Mouse (Mus musculus) hindbrain, embryonic 16.5 days (tissue): ENCODE results near the gene Islr. TPM values are rescaled to one million over a fixed set of nuclear protein-coding genes. Genes with fewer than 3 reads are reported as not detected.
A peak's percentile ranks its signal among the peaks of the same experiment; 100 is the strongest.

Source experiments
- ATAC-seq: fragments of 200-750 bp; cut with Nextera tagmentation; 2 replicates; pipeline ENCODE4 v1.8.0; 2017; ENCODE audit warnings: moderate TSS enrichment, moderate library complexity
- H3K27ac ChIP-seq: fragments of 300-500 bp; sonication (generic); 2 replicates; pipeline ENCODE4 v1.5.1; 2014; ENCODE audit warnings: low read depth, mild to moderate bottlenecking, control low read depth, low read length, moderate library complexity
- H3K27me3 ChIP-seq: fragments of 300-500 bp; sonication (generic); replicated peaks from 2 replicates; pipeline ENCODE4 v1.6.1; 2014; ENCODE audit warnings: low read length; ENCODE audit not compliant: control insufficient read depth, insufficient read depth
- H3K36me3 ChIP-seq: fragments of 300-500 bp; sonication (generic); 2 replicates; pipeline ENCODE4 v1.6.1; 2014; ENCODE audit warnings: mild to moderate bottlenecking, low read length, moderate library complexity, mixed read lengths; ENCODE audit not compliant: control insufficient read depth, insufficient read depth
- H3K4me1 ChIP-seq: fragments of 300-500 bp; sonication (generic); 2 replicates; pipeline ENCODE4 v1.6.1; 2014; ENCODE audit warnings: low read depth, low read length; ENCODE audit not compliant: control insufficient read depth, insufficient read depth
- H3K4me2 ChIP-seq: fragments of 300-500 bp; sonication (generic); 2 replicates; pipeline ENCODE4 v1.6.1; 2014; ENCODE audit warnings: mild to moderate bottlenecking, low read length, control low read depth, moderate library complexity
- H3K4me3 ChIP-seq: fragments of 300-500 bp; sonication (generic); 2 replicates; pipeline ENCODE4 v1.5.1; 2014; ENCODE audit warnings: mild to moderate bottlenecking, low read length, control low read depth, moderate library complexity
- H3K9ac ChIP-seq: fragments of 300-500 bp; sonication (generic); 2 replicates; pipeline ENCODE4 v1.6.1; 2014; ENCODE audit warnings: low read depth, mild to moderate bottlenecking, control low read depth, low read length, moderate library complexity
- H3K9me3 ChIP-seq: fragments of 300-500 bp; sonication (generic); 2 replicates; pipeline ENCODE4 v1.6.1; 2014; ENCODE audit warnings: mild to moderate bottlenecking, low read length, moderate library complexity; ENCODE audit not compliant: control insufficient read depth
- WGBS: fragments of 180-500 bp; shearing (Covaris S2); extraction: QIAGEN DNeasy Blood & Tissue Kit; methylation state at CpG from one replicate; pipeline ENCODE4 v1.1.7; 2014; 5-methylcytosine and 5-hydroxymethylcytosine counted together
- polyA plus RNA-seq: library from polyadenylated mRNA; unstranded; fragments of >200 nt; fragmentation: Nextera tagmentation; extraction: Ambion mirVana; gene quantifications from 2 replicates; pipeline ENCODE4 v1.2.1, GENCODE M21; 2015

Islr gene
- polyA plus RNA-seq, 1 experiment from 2014 or later, result 40.4 TPM

DNA sequence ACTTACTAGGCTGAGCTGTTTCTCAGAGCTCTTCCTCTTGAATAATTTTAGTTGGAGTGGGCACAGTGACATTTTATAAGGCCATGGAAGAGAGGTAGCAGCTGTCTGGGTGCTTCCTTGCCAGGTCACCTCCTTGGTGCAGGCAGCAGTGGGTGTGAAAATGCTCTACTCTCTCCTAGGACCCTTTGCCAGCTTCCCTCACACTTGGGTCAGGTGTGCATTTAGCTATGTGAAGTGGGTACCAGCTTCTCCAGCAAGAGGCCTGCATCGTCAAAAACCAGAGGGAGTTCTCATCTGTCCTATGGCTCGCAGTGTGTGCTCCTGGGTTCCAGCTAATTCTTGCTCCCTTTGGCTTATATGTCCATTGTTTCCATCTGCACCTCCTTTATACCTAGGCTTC, 24.7 kb downstream of the Islr start:
- 71% methylated on average over 2 of the region's 2 CpGs for WGBS
- Histone ChIP-seq H3K36me3 (no peaks in the 10 kb centered on the region), H3K4me2 (no peak overlapping the region), H3K9ac (no peak overlapping the region), H3K9me3 (no peaks in the 10 kb centered on the region), H3K4me1 (no peaks in the 10 kb centered on the region), H3K27ac (no peak overlapping the region), H3K4me3 (no peak overlapping the region), H3K27me3 (no peaks in the 10 kb centered on the region)
- ATAC-seq, result no peak

GRCm38 (mm10) chr9:58177165-58177564, 26.9 kb downstream of the Islr start:
- H3K4me2 ChIP-seq, result no peak overlapping the region
- H3K9me3 ChIP-seq, result no peaks in the 10 kb centered on the region
- no peaks in the 10 kb centered on the region for H3K36me3 ChIP-seq
- WGBS, result 32% methylated on average over 4 of the region's 4 CpGs
- H3K27ac ChIP-seq, result no peak overlapping the region
- H3K4me1 ChIP-seq, result no peaks in the 10 kb centered on the region
- H3K27me3 ChIP-seq, result no peaks in the 10 kb centered on the region
- no peak overlapping the region for H3K9ac ChIP-seq
- H3K4me3 ChIP-seq, result no peak overlapping the region
- no peak for ATAC-seq

GRCm38 (mm10) chr9:58175745-58176487, 28.2 kb downstream of the Islr start:
- no peak overlapping the region for H3K9ac ChIP-seq
- no peak for ATAC-seq
- no peak overlapping the region for H3K4me2 ChIP-seq
- H3K4me1 ChIP-seq, result no peaks in the 10 kb centered on the region
- WGBS, result 61% methylated on average over 5 of the region's 5 CpGs
- H3K27ac ChIP-seq, result no peak overlapping the region
- H3K36me3 ChIP-seq, result no peaks in the 10 kb centered on the region
- no peaks in the 10 kb centered on the region for H3K9me3 ChIP-seq
- no peak overlapping the region for H3K4me3 ChIP-seq
- H3K27me3 ChIP-seq, result no peaks in the 10 kb centered on the region

- Histone ChIP-seq H3K36me3 (no peaks in the 10 kb centered on the region), H3K27ac (no peak overlapping the region), H3K4me2 (no peak overlapping the region), H3K27me3 (no peaks in the 10 kb centered on the region), H3K4me3 (no peak overlapping the region), H3K9me3 (no peaks in the 10 kb centered on the region), H3K4me1 (no peaks in the 10 kb centered on the region), H3K9ac (no peak overlapping the region)
- WGBS, result 22% methylated on average over 5 of the region's 5 CpGs
- peak; percentile 37; the same call in 1 of the 2 replicates for ATAC-seq
These were observed 29.3 kb downstream of the Islr start for GRCm38 (mm10) chr9:58174818-58175251.

- no peaks in the 10 kb centered on the region for H3K36me3 ChIP-seq
- H3K27ac ChIP-seq, result no peak overlapping the region
- no peaks in the 10 kb centered on the region for H3K4me1 ChIP-seq
- no peaks in the 10 kb centered on the region for H3K27me3 ChIP-seq
- H3K9me3 ChIP-seq, result no peaks in the 10 kb centered on the region
- WGBS, result 59% methylated on average over 2 of the region's 2 CpGs
- H3K4me2 ChIP-seq, result no peak overlapping the region
- no peak overlapping the region for H3K4me3 ChIP-seq
- no peak overlapping the region for H3K9ac ChIP-seq
- no peak for ATAC-seq
These were observed 31.2 kb downstream of the Islr start for GRCm38 (mm10) chr9:58172863-58173262.

- H3K4me3 ChIP-seq, result no peak overlapping the region
- H3K4me1 ChIP-seq, result no peaks in the 10 kb centered on the region
- 76% methylated on average over 6 of the region's 6 CpGs for WGBS
- no peaks in the 10 kb centered on the region for H3K27me3 ChIP-seq
- no peak overlapping the region for H3K9ac ChIP-seq
- H3K27ac ChIP-seq, result no peak overlapping the region
- H3K9me3 ChIP-seq, result no peaks in the 10 kb centered on the region
- no peaks in the 10 kb centered on the region for H3K36me3 ChIP-seq
- no peak overlapping the region for H3K4me2 ChIP-seq
- no peak for ATAC-seq
These were observed 34.7 kb downstream of the Islr start for GRCm38 (mm10) chr9:58169426-58169825.

DNA sequence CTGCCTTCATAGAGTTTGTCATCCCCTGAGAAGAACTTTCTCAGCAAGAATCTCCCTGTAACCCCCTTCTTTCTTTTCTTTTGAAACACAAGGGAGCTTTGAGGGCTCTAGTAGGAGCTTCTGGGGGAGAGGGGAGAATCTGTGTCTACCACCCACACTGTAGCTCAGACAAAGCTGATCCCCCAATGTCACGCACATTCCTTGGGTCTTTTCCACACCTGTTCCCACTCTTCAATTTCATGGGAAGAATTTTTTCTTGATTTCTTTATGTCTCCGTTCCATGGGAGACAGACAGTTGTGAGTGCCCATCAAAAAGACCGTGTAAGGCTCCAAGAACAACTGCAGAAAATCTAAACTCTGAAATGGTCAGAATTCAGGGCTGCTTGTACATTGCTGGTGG, 35.2 kb downstream of the Islr start:
- H3K9ac ChIP-seq, result no peak overlapping the region
- H3K4me3 ChIP-seq, result no peak overlapping the region
- H3K27ac ChIP-seq, result no peak overlapping the region
- WGBS, result 76% methylated on average over 3 of the region's 3 CpGs
- H3K9me3 ChIP-seq, result no peaks in the 10 kb centered on the region
- H3K4me2 ChIP-seq, result no peak overlapping the region
- no peaks in the 10 kb centered on the region for H3K36me3 ChIP-seq
- H3K27me3 ChIP-seq, result no peaks in the 10 kb centered on the region
- ATAC-seq, result no peak
- H3K4me1 ChIP-seq, result no peaks in the 10 kb centered on the region

DNA sequence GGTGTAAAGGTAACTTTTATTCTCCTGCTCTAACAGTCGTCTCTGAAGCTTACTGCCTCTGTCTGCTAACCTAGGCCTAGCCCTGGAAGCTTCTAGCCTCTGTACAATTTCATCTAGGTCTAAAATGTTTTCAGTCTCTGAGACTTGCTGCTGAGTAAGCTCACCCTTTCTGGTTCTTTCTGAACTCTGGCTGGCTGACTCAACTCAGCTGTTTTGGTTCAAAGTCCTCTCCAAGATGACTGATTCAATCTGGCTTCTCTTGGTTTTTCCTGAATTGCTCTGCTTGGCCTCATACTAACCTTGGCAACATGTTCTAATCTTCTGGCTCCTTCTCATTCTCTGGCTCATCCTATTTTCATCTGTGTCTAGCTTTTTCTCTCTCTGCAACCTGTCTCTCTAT, 38.3 kb downstream of the Islr start:
- no peaks in the 10 kb centered on the region for H3K4me1 ChIP-seq
- no peaks in the 10 kb centered on the region for H3K27me3 ChIP-seq
- no peak overlapping the region for H3K9ac ChIP-seq
- 78% methylated on average over 1 of the region's 1 CpGs for WGBS
- no peak for ATAC-seq
- no peak overlapping the region for H3K4me3 ChIP-seq
- no peak overlapping the region for H3K27ac ChIP-seq
- H3K9me3 ChIP-seq, result no peaks in the 10 kb centered on the region
- no peaks in the 10 kb centered on the region for H3K36me3 ChIP-seq
- no peak overlapping the region for H3K4me2 ChIP-seq

GRCm38 (mm10) chr9:58163146-58163545, 41.0 kb downstream of the Islr start:
- 72% methylated on average over 5 of the region's 5 CpGs for WGBS
- no peaks in the 10 kb centered on the region for H3K27me3 ChIP-seq
- no peaks in the 10 kb centered on the region for H3K36me3 ChIP-seq
- H3K4me3 ChIP-seq, result no peak overlapping the region
- no peak overlapping the region for H3K4me2 ChIP-seq
- no peak overlapping the region for H3K27ac ChIP-seq
- no peak for ATAC-seq
- no peak overlapping the region for H3K9ac ChIP-seq
- no peaks in the 10 kb centered on the region for H3K9me3 ChIP-seq
- H3K4me1 ChIP-seq, result no peaks in the 10 kb centered on the region
